Mouse (Mus musculus) embryo, embryonic 9.5 days (tissue): Measurements from ENCODE around the gene Olfr738.

Experiments
- DNase-seq: peaks from one replicate; pipeline ENCODE4 v3.0.0-alpha.2; 2017; ENCODE audit errors: extremely low spot score

Olfr738 gene

GRCm38 (mm10) chr14:50407268-50407667 lies at the start of gene Olfr738:
Gene Olfr738 (plus strand): TSS chr14:50407568.
- DNase-seq: no peak

- no peak for DNase-seq
These were observed 49.8 kb upstream of the Olfr738 start, which contains the start of gene Tlr11 for GRCm38 (mm10) chr14:50357593-50357992. Gene Tlr11 (plus strand): TSS chr14:50357914.

DNA sequence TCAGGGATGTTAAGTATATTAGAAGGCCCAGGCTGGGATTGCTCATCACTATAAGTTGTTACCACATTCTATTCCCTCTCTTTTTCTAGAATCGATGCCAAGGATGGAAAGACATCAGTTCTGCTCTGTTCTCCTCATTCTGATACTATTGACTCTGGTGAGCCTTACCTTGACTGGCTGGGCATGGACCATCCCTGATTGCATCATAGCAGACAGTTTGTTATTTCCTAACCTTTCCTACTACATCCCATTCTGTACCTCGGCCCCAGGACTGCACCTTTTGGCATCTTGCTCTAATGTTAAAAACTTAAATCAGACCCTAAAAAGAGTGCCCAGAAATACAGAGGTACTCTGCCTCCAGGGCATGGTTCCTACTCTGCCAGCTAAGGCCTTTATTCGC lies 46.9 kb upstream of the Olfr738 start:
- no peak for DNase-seq

DNA sequence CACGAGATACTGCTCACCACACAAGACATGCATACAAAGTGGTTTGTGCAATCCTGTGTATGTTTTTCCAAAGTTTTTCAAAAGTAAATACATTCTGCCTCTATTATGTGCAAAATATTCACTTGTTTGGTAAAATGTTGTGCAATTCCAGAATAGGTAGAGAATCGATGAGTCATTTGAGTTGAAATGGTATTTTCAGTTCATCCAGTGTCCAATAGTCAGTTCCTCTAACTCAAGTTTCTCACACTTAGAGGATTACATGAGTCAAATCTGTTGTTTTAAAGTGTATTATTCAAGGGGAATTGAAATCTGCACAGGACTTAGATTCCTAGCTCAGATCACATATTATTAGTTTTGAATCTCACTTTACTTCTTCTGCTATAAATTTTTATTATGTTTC lies 43.8 kb upstream of the Olfr738 start:
- no peak for DNase-seq

DNA sequence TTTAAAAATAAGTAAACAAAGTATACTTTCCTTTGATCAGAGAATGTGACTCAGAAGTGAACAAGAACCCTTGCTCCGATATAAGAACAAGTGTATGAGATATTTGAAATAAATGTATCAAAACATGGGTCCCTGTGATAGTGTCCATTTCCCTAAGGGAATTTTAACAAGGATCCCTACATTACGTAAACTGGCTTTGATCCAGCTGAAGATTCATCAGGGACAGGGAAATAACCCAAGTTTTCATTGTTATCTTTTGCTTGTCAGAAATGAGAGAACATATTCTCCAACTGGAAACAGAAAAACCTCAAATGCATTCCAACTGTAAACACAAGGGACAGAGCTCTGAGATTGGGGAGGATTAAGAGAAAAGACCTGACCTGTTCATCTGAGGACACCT lies 26.5 kb upstream of the Olfr738 start, which contains the start of gene Olfr736:
Gene Olfr736 (plus strand): TSS at position 301 of the 400 bp plus-strand sequence.
- DNase-seq: no peak

- no peak for DNase-seq
These were observed 11.0 kb downstream of the Olfr738 start, which contains the start of gene Olfr739 for GRCm38 (mm10) chr14:50418326-50418725. Gene Olfr739 (plus strand): TSS chr14:50418626.

DNA sequence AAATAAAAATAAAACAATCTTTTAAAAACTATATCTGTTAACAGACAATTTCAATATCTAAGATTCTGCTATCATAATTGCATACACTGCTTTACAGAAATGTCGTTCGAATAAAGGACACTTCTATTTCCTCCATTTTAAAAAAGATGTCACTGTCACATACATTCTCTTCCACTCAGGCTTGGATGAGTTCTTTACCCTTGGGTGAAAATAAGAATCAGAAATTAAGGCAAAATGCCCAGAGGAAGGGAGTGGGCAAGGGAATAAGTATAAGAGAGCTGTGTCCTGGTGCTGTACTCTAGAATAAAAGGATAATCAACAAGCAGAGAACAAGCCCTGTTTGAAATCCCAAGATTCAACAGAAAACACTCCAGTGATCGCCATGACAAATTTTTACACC lies 37.9 kb downstream of the Olfr738 start, which contains the start of gene Olfr740:
Gene Olfr740 (plus strand): TSS at position 301 of the 400 bp plus-strand sequence.
- DNase-seq: no peak
